Mouse (Mus musculus) intestine, postnatal 0 days (tissue): ENCODE results near the gene Dcaf4. TPM values are rescaled to one million over a fixed set of nuclear protein-coding genes. Genes with fewer than 3 reads are reported as not detected.

ENCODE experiments used
- ATAC-seq: fragments of 200-750 bp; cut with Nextera tagmentation; 2 replicates; pipeline ENCODE4 v1.8.0; 2017; ENCODE audit warnings: mild to moderate bottlenecking, moderate TSS enrichment, moderate library complexity
- H3K27ac ChIP-seq: fragments of 300-500 bp; sonication (generic); 2 replicates; pipeline ENCODE4 v1.5.1; 2014; ENCODE audit warnings: mild to moderate bottlenecking, low read depth, low read length, moderate library complexity
- H3K27me3 ChIP-seq: fragments of 300-500 bp; sonication (generic); replicated peaks from 2 replicates; pipeline ENCODE4 v1.6.1; 2014; ENCODE audit warnings: low read length, mixed read lengths; ENCODE audit not compliant: control insufficient read depth, insufficient read depth
- H3K36me3 ChIP-seq: fragments of 300-500 bp; sonication (generic); 2 replicates; pipeline ENCODE4 v1.6.1; 2014; ENCODE audit warnings: mild to moderate bottlenecking, moderate library complexity; ENCODE audit not compliant: control insufficient read depth, insufficient read depth
- H3K4me1 ChIP-seq: fragments of 300-500 bp; sonication (generic); replicated peaks from 2 replicates; pipeline ENCODE4 v1.6.1; 2014; ENCODE audit warnings: antibody characterized with exemption, low read length, mixed read lengths; ENCODE audit not compliant: control insufficient read depth, insufficient read depth
- H3K4me2 ChIP-seq: fragments of 300-500 bp; sonication (generic); replicated peaks from 2 replicates; pipeline ENCODE4 v1.6.1; 2014; ENCODE audit warnings: low read depth, mild to moderate bottlenecking, moderate library complexity
- H3K4me3 ChIP-seq: fragments of 300-500 bp; sonication (generic); 2 replicates; pipeline ENCODE4 v1.5.1; 2014; ENCODE audit warnings: low read depth, low read length
- H3K9ac ChIP-seq: fragments of 300-500 bp; sonication (generic); 2 replicates; pipeline ENCODE4 v1.6.1; 2014; ENCODE audit warnings: mild to moderate bottlenecking, low read depth, low read length
- H3K9me3 ChIP-seq: fragments of 300-500 bp; sonication (generic); 2 replicates; pipeline ENCODE4 v1.6.1; 2016; ENCODE audit warnings: mixed run types; ENCODE audit not compliant: control insufficient read depth
- CTCF ChIP-seq: sonication (generic); IDR thresholded peaks from 2 replicates; pipeline ENCODE4 v1.5.1; 2016; ENCODE audit warnings: low read depth, mild to moderate bottlenecking, control low read depth, antibody characterized with exemption, moderate library complexity
- WGBS: fragments of 180-500 bp; shearing (Covaris S2); extraction: QIAGEN DNeasy Blood & Tissue Kit; methylation state at CpG from one replicate; pipeline ENCODE4 v1.1.7; 2014; 5-methylcytosine and 5-hydroxymethylcytosine counted together
- polyA plus RNA-seq: library from polyadenylated mRNA; unstranded; fragments of >200 nt; fragmentation: Nextera tagmentation; extraction: Ambion mirVana; gene quantifications from 2 replicates; pipeline ENCODE4 v1.2.1, GENCODE M21; 2015

Gene Dcaf4
- polyA plus RNA-seq, 1 experiment from 2014 or later: 7.4 TPM

DNA sequence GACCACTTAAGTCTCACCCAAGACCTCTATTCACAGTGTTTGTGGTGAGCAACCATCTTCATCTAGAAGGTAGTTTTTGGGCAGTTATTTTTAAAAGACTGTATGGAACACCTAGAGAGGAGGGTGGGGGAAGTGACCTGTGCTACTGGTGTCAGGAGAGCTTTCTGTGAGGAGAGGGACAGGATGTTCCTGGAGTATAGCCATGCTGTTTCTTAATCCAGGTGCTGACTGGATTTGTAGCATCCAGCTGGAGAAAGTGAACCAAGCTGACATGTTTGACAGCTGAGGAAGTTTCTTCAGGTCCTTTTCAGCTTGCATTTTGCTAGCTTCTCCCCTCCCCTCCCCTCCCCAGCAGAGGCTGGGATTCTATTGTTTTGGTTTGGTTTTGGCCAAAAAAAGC is 24.5 kb downstream of the Dcaf4 start:
- ATAC-seq: no peak
- peaks cover 53% of the 10 kb centered on the region for H3K36me3 ChIP-seq
- no peaks in the 10 kb centered on the region for H3K4me1 ChIP-seq
- H3K4me3 ChIP-seq: no peak overlapping the region
- H3K4me2 ChIP-seq: no peak overlapping the region
- H3K27me3 ChIP-seq: no peaks in the 10 kb centered on the region
- no peak overlapping the region for H3K27ac ChIP-seq
- TF ChIP-seq CTCF: no peak
- no peak overlapping the region for H3K9ac ChIP-seq
- no peaks in the 10 kb centered on the region for H3K9me3 ChIP-seq

DNA sequence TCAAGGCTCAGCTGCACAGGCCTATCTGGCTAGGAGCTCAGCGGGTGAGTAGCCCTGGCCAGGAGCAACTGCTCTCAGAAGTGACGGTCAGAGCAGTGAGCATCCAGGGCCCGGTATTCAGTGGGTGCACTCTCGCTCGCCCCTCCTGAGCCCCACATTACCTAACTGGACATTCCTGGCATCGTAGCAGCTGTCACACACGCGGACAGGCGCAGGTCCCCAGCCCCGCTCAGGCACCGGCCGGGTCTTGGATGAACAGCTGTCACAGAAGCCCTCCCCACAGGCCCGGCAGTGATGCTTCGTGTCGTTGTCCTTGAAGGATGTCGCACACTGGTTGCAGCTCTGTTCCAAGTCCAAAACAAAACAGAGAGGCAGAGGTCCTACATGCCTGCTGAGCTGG is 31.0 kb downstream of the Dcaf4 start:
- ATAC-seq: no peak
- H3K4me1 ChIP-seq: no peaks in the 10 kb centered on the region
- no peak overlapping the region for H3K27ac ChIP-seq
- H3K9me3 ChIP-seq: no peaks in the 10 kb centered on the region
- H3K36me3 ChIP-seq: peaks cover 87% of the 10 kb centered on the region
- no peak for TF ChIP-seq CTCF
- H3K9ac ChIP-seq: no peak overlapping the region
- no peaks in the 10 kb centered on the region for H3K27me3 ChIP-seq
- H3K4me3 ChIP-seq: no peak overlapping the region
- 93% methylated on average over 16 of the region's 16 CpGs for WGBS
- H3K4me2 ChIP-seq: no peak overlapping the region

DNA sequence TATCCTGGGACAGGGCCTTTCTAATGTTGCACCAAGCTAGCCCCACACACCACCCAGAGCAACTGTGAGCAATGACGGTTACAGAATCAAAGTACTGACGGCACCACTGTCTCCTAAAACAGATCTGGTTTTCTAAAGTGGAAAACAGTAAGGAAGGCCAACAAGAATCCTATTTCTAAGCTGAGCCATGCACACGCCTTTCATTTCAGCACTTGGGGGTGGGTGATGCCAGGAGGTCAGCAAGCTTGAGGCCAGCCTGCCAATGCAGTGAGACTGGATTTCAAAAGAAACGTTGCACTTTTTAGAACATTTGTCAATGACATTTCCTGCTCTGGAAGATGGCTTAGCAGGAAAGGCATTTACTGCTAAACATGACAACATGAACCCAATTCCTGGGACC is 33.5 kb downstream of the Dcaf4 start:
- TF ChIP-seq CTCF: no peak
- Histone ChIP-seq H3K4me2 (no peak overlapping the region), H3K36me3 (peaks cover 91% of the 10 kb centered on the region), H3K9ac (no peak overlapping the region), H3K27ac (no peak overlapping the region), H3K4me3 (no peak overlapping the region), H3K9me3 (no peaks in the 10 kb centered on the region), H3K27me3 (no peaks in the 10 kb centered on the region), H3K4me1 (no peaks in the 10 kb centered on the region)
- no peak for ATAC-seq
- WGBS: 81% methylated on average over 4 of the region's 4 CpGs

DNA sequence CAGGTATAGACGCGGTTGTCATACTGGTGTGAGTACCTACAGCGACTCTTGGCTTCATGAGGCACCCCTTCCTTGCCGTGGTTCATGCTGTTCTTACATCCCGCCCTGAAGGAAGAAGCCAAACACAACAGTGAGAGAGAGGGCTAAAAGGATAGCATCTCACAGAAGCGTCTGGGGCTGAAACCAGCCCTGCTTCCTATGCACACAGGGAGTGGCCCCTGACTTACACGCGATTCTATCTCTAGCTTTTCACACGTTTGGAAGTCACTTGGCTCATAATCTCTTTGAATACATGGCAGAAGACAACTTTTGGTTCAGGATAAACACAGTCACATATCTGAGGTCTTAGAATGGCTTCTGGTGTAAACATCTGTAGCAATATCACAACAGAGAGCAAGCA is 35.3 kb downstream of the Dcaf4 start:
- no peak for TF ChIP-seq CTCF
- no peaks in the 10 kb centered on the region for H3K9me3 ChIP-seq
- H3K9ac ChIP-seq: no peak overlapping the region
- WGBS: 67% methylated on average over 9 of the region's 9 CpGs
- no peak overlapping the region for H3K4me3 ChIP-seq
- no peak for ATAC-seq
- no peaks in the 10 kb centered on the region for H3K4me1 ChIP-seq
- H3K27ac ChIP-seq: no peak overlapping the region
- peaks cover 73% of the 10 kb centered on the region for H3K36me3 ChIP-seq
- H3K27me3 ChIP-seq: no peaks in the 10 kb centered on the region
- no peak overlapping the region for H3K4me2 ChIP-seq

DNA sequence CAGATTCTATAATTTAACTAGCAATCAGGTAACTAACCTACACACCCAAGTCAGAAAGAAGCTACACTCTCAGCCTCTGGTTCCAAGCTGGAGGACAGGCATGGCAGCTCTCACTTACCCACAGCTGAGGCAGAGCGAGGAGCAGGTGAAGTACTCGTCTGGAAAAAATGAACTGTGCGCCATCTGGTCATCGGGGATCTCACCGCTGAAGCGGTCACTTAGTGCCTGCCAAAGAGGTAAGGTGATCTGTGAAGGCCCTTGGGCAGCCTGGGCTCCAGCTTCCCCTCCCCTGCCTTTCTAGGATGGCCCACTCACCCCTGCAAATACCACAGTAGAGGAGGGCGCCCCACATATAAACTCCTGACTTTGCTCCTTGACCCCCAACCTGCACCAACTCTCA is 38.2 kb downstream of the Dcaf4 start:
- H3K27ac ChIP-seq: no peak overlapping the region
- H3K4me2 ChIP-seq: no peak overlapping the region
- WGBS: 93% methylated on average over 7 of the region's 7 CpGs
- H3K9ac ChIP-seq: no peak overlapping the region
- no peaks in the 10 kb centered on the region for H3K27me3 ChIP-seq
- TF ChIP-seq CTCF: no peak
- no peak for ATAC-seq
- peaks cover 61% of the 10 kb centered on the region for H3K36me3 ChIP-seq
- H3K9me3 ChIP-seq: no peaks in the 10 kb centered on the region
- no peak overlapping the region for H3K4me3 ChIP-seq
- no peaks in the 10 kb centered on the region for H3K4me1 ChIP-seq

DNA sequence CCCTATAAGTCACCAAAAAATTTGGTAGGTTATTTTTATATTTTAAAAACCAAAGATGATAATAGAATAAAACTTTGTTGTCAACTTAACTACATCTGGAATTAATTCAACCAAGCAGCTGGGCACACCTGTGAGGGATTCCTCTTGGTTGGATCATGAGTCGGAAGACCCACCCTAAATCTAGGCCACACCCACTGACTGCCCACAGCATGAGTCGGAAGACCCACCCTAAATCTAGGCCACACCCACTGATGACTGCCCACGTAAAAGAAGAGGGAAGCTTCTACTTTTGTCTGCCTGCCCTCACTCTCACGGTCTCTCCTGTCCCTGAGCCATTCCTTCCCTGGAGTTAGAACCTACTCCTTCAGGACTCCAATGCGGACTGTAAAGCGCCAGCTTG is 39.9 kb downstream of the Dcaf4 start:
- no peak overlapping the region for H3K4me3 ChIP-seq
- TF ChIP-seq CTCF: no peak
- no peaks in the 10 kb centered on the region for H3K27me3 ChIP-seq
- WGBS: 67% methylated on average over 6 of the region's 6 CpGs
- no peak overlapping the region for H3K27ac ChIP-seq
- H3K9me3 ChIP-seq: no peaks in the 10 kb centered on the region
- peaks cover 48% of the 10 kb centered on the region for H3K36me3 ChIP-seq
- no peaks in the 10 kb centered on the region for H3K4me1 ChIP-seq
- no peak overlapping the region for H3K9ac ChIP-seq
- no peak for ATAC-seq
- no peak overlapping the region for H3K4me2 ChIP-seq

DNA sequence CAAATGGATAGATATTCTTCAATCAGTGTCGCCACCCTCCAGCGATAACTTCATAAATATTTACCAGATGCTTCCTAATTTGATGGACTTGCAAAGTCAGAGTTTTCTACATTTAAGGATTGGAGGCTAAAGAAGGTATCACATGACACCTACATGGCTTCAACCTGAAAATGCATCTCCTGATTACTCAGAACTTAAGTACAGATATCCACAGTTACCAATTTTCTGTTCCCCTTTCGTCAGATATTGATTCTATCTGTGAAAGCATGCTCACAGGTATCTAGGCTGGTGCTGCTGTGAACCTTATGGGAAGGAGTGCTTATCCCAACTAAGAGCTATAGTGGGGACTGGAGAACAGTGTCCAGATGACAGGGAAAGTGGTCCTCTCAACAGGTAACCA is 42.3 kb downstream of the Dcaf4 start:
- no peak for TF ChIP-seq CTCF
- Histone ChIP-seq H3K9me3 (no peaks in the 10 kb centered on the region), H3K4me3 (no peak overlapping the region), H3K27me3 (no peaks in the 10 kb centered on the region), H3K9ac (no peak overlapping the region), H3K4me1 (no peaks in the 10 kb centered on the region), H3K4me2 (no peak overlapping the region), H3K27ac (no peak overlapping the region), H3K36me3 (peaks cover 49% of the 10 kb centered on the region)
- ATAC-seq: no peak
- WGBS: 82% methylated on average over 3 of the region's 3 CpGs
